Comparison of ENCODE assay signal across 25 mouse cellular contexts in the genomic region with DNA sequence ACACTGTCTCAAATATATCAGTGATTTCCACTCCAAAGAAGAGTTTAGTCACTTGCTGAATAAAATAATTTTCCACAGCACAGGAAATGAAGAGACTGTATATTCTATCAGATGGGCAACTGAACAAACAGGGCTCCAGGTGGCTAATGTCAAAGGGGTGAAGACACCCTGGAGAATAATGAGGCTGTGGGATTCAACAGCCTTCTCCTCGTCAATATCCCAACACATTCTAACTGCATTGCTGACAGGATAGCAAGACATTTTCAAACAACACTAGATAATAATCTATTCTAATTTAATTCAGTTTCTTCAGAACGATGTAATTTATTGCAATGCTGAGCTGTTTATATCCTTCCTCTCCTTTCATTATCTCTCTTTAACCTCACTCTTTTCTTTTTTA.
"Had no signal": no experiment of that assay in that cellular context is flagged by ENCODE, and none has a peak within 500 bp of the region (broad histone marks: within the 10 kb centered on the region; RNA-seq: fewer than 3 reads in every experiment).

No protein-coding gene starts in this region.

- H3K27me3 ChIP-seq: heart, embryonic 13.5 days; heart, embryonic 15.5 days; hindbrain, embryonic 12.5 days; kidney, embryonic 15.5 days; limb, embryonic 13.5 days; limb, embryonic 15.5 days; liver, embryonic 12.5 days had no signal

- H3K9me3 ChIP-seq: heart, embryonic 13.5 days; heart, embryonic 15.5 days; hindbrain, embryonic 12.5 days; kidney, embryonic 15.5 days; limb, embryonic 13.5 days; limb, embryonic 15.5 days; liver, embryonic 12.5 days had no signal

- H3K4me3 ChIP-seq: gastrocnemius, adult 2 months; heart, adult 2 months; heart, embryonic 13.5 days; heart, embryonic 15.5 days; hindbrain, embryonic 12.5 days; kidney, embryonic 15.5 days; limb, embryonic 13.5 days; limb, embryonic 15.5 days; liver, embryonic 12.5 days had no signal

- H3K36me3 ChIP-seq: heart, embryonic 13.5 days; heart, embryonic 15.5 days; hindbrain, embryonic 12.5 days; kidney, embryonic 15.5 days; limb, embryonic 13.5 days; limb, embryonic 15.5 days; liver, embryonic 12.5 days had no signal

- DNase-seq: gastrocnemius, adult 2 months; gastrocnemius, postnatal 10 days; gastrocnemius, postnatal 25 days; heart, adult 2 months; kidney, adult 11 months; kidney, adult 2 months; kidney, adult 9 months; kidney, postnatal 14 days; kidney, postnatal 36 days; layer of hippocampus, adult 9-11 months; layer of hippocampus, postnatal 36 days; left cerebral cortex, postnatal 4 days had no signal

- H3K27ac ChIP-seq: gastrocnemius, adult 2 months; heart, adult 2 months; heart, embryonic 13.5 days; heart, embryonic 15.5 days; hindbrain, embryonic 12.5 days; hindbrain, embryonic 14.5 days; hindbrain, postnatal 0 days; kidney, embryonic 15.5 days; kidney, postnatal 0 days; limb, embryonic 13.5 days; limb, embryonic 15.5 days; liver, embryonic 12.5 days; liver, embryonic 14.5 days had no signal

- H3K4me2 ChIP-seq: heart, embryonic 11.5 days; heart, embryonic 13.5 days; heart, embryonic 15.5 days; hindbrain, embryonic 12.5 days; hindbrain, embryonic 14.5 days; kidney, embryonic 15.5 days; limb, embryonic 13.5 days; limb, embryonic 15.5 days; liver, embryonic 12.5 days had no signal

- ATAC-seq: hindbrain, postnatal 0 days; intestine, embryonic 16.5 days; liver, embryonic 12.5 days had no signal

- H3K4me1 ChIP-seq: heart, embryonic 13.5 days; heart, embryonic 15.5 days; hindbrain, embryonic 12.5 days; kidney, embryonic 15.5 days; limb, embryonic 13.5 days; limb, embryonic 15.5 days; liver, embryonic 12.5 days had no signal

- H3K9ac ChIP-seq: heart, embryonic 13.5 days; heart, embryonic 15.5 days; hindbrain, embryonic 12.5 days; hindbrain, embryonic 14.5 days; kidney, embryonic 15.5 days; limb, embryonic 13.5 days; limb, embryonic 15.5 days; liver, embryonic 12.5 days; liver, embryonic 14.5 days had no signal
